Mouse (Mus musculus) thymus, adult 2 months (tissue): Measurements from ENCODE around the gene Gm10065. TPM values are rescaled to one million over a fixed set of nuclear protein-coding genes. Genes with fewer than 3 reads are reported as not detected.
A peak's percentile ranks its signal among the peaks of the same experiment; 100 is the strongest.
"Not testable (repeated sequence)": the region's sequence is repeated elsewhere in the genome, so short reads cannot be mapped to it uniquely, and the experiment has no call there.

Experiments
- DNase-seq: peaks from one replicate; pipeline ENCODE4 v3.0.0; 2021
- H3K27ac ChIP-seq: fragments of 200-500 bp; 2 replicates; pipeline ENCODE4 v1.5.1; 2012; ENCODE audit warnings: low read length, control low read depth; ENCODE audit not compliant: control insufficient read depth, insufficient read depth
- H3K27me3 ChIP-seq: fragments of 200-500 bp; 2 replicates; pipeline ENCODE4 v1.6.1; 2012; ENCODE audit warnings: mild to moderate bottlenecking, low read length, moderate library complexity, mixed read lengths; ENCODE audit not compliant: control insufficient read depth, insufficient read depth
- H3K36me3 ChIP-seq: fragments of 200-500 bp; 2 replicates; pipeline ENCODE4 v1.6.1; 2012; ENCODE audit warnings: mild to moderate bottlenecking, low read length, moderate library complexity; ENCODE audit not compliant: control insufficient read depth, insufficient read depth
- H3K4me1 ChIP-seq: fragments of 200-500 bp; replicated peaks from 2 replicates; pipeline ENCODE4 v1.6.1; 2012; ENCODE audit warnings: low read length; ENCODE audit not compliant: control insufficient read depth, insufficient read depth
- H3K4me3 ChIP-seq: fragments of 200-500 bp; 2 replicates; pipeline ENCODE4 v1.5.1; 2012; ENCODE audit warnings: mild to moderate bottlenecking, low read length, control low read depth, moderate library complexity; ENCODE audit not compliant: control insufficient read depth, insufficient read depth
- CTCF ChIP-seq: fragments of 200-500 bp; IDR thresholded peaks from 2 replicates; pipeline ENCODE4 v1.5.1; 2012; ENCODE audit warnings: mild to moderate bottlenecking, control low read depth, low read length, moderate library complexity, borderline replicate concordance; ENCODE audit not compliant: control insufficient read depth, poor library complexity, insufficient read depth; ENCODE audit errors: extremely low read depth
- POLR2A ChIP-seq: fragments of 200-500 bp; IDR thresholded peaks from 2 replicates; pipeline ENCODE4 v1.6.1; 2012; ENCODE audit warnings: mild to moderate bottlenecking, low read length, control low read depth, moderate library complexity; ENCODE audit not compliant: control insufficient read depth, poor library complexity, insufficient read depth; ENCODE audit errors: extremely low read depth
- WGBS: fragments of 180-500 bp; shearing (Covaris S2); methylation state at CpG from one replicate; pipeline ENCODE4 v1.1.7; 2018; 5-methylcytosine and 5-hydroxymethylcytosine counted together
- polyA plus RNA-seq: library from polyadenylated mRNA; depleted of rRNA; stranded (reverse); fragments of >200 nt; gene quantifications from 2 replicates; pipeline ENCODE4 v1.2.3, GENCODE M21; 2012; rRNA removed

The Gm10065 gene
- polyA plus RNA-seq: not detected in 2 replicates

GRCm38 (mm10) chr13:21478759-21479670, at the start of gene Gm10065, which contains the start of gene Zkscan4:
Gene Gm10065 (minus strand): TSS chr13:21479441.
Gene Zkscan4 (plus strand): TSS chr13:21478907.
- peak within 1 kb of the TSS; percentile 17 for H3K4me3 ChIP-seq
- peak; percentile 3 for DNase-seq
- not testable (repeated sequence) for H3K27ac ChIP-seq, H3K27me3 ChIP-seq, H3K36me3 ChIP-seq, H3K4me1 ChIP-seq
- WGBS: 6% methylated on average over 30 of the region's 31 CpGs

GRCm38 (mm10) chr13:21506221-21506649, 27.0 kb upstream of the Gm10065 start:
- peak overlapping the region; percentile 80 for H3K4me3 ChIP-seq
- under 1% methylated on average over 21 of the region's 21 CpGs for WGBS
- H3K4me1 ChIP-seq: no peaks in the 10 kb centered on the region
- no peaks in the 10 kb centered on the region for H3K27me3 ChIP-seq
- H3K27ac ChIP-seq: peak overlapping the region; percentile 53
- no peaks in the 10 kb centered on the region for H3K36me3 ChIP-seq
- peak; percentile 71 for DNase-seq
- no peak for TF ChIP-seq POLR2A
- 0 out of 2 replicates have a peak, but pooled peaks have one; percentile 31 for TF ChIP-seq CTCF

DNA sequence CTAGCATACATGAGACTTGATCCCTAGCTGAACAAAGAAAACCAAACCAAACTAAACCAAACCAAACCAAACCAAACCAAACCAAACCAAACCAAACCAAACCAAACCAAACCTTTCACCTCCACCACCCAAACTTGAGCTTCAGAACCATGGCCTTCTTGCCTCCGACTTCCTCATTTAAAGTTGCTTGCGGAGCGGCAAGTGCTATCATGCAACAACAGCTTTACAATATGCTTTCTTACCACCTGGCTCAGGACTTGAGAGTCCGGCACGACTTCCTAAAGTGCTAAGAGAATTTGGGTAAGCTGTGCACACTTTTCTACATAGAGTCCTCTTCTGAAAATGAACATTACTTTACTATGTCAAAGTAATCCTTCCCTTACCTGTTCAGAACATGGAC, 23.1 kb upstream of the Gm10065 start:
- no peak for DNase-seq
- 91% methylated on average over 5 of the region's 5 CpGs for WGBS
- H3K4me3 ChIP-seq: no peak overlapping the region
- H3K27ac ChIP-seq: no peak overlapping the region
- H3K36me3 ChIP-seq: no peaks in the 10 kb centered on the region
- no peak for TF ChIP-seq POLR2A
- TF ChIP-seq CTCF: no peak
- no peaks in the 10 kb centered on the region for H3K4me1 ChIP-seq
- no peaks in the 10 kb centered on the region for H3K27me3 ChIP-seq

- H3K27ac ChIP-seq, H3K36me3 ChIP-seq, H3K27me3 ChIP-seq, H3K4me1 ChIP-seq, H3K4me3 ChIP-seq, DNase-seq: not testable (repeated sequence)
- WGBS: 97% methylated on average over 17 of the region's 17 CpGs
Measured at GRCm38 (mm10) chr13:21501182-21501581, 21.9 kb upstream of the Gm10065 start, which contains the start of gene Gm11273. Gene Gm11273 (minus strand): TSS chr13:21501418.

- TF ChIP-seq POLR2A: no peak
- TF ChIP-seq CTCF: no peak
- no peak within 1 kb of the TSS for H3K27ac ChIP-seq
- no peak for DNase-seq
- H3K36me3 ChIP-seq: no peaks in the 10 kb centered on the region
- H3K4me3 ChIP-seq: no peak within 1 kb of the TSS
- 97% methylated on average over 21 of the region's 21 CpGs for WGBS
- H3K27me3 ChIP-seq: no peaks in the 10 kb centered on the region
- no peaks in the 10 kb centered on the region for H3K4me1 ChIP-seq
Measured at GRCm38 (mm10) chr13:21495080-21495479, 15.8 kb upstream of the Gm10065 start, which contains the start of gene AK157302. Gene AK157302 (plus strand): TSS chr13:21495223.

DNA sequence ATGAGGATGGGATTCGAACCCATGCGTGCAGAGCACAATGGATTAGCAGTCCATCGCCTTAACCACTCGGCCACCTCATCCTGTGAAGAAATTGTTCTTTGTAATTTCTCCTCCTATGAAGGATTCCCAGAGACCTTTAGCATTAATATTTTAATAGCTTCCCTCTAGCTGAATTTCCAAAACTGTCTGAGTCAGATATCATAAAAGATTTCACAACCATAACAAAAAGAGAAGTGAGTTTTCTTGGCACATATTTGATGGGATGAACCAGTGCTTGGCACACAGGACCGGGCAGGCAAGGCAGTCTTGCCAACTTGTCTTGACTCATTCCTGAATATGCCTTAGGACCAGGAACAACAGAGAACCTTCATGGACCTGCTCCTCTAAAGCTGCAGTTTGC, 13.6 kb upstream of the Gm10065 start:
- no peak for DNase-seq

DNA sequence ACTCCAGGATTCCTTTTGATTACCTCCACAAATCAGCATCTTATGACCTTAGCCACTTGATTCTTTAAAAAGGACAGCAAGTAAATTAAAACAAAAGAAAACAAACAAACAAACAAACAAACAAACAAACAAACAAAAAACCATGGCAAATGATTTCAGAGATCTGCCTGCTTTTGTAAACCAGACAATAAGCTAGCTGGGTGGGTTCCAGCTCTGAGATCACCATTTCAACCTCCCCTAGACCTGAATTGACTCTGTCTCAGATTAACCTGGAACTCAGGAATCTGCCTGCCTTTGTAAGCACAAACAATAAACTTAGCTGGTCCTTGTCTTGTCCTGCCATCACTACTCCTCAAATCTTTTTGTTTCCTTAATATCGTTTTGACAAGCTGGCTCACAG, 7.6 kb upstream of the Gm10065 start:
- Histone ChIP-seq H3K4me3 (no peak overlapping the region), H3K4me1 (no peaks in the 10 kb centered on the region), H3K27ac (no peak overlapping the region), H3K36me3 (no peaks in the 10 kb centered on the region), H3K27me3 (no peaks in the 10 kb centered on the region)
- WGBS: 100% methylated on average over 1 of the region's 1 CpGs
- TF ChIP-seq CTCF (no peak), POLR2A (no peak)
- no peak for DNase-seq

More for the DNA sequence above, 13.6 kb upstream of the Gm10065 start:
- Histone ChIP-seq H3K4me3 (no peak overlapping the region), H3K4me1 (no peaks in the 10 kb centered on the region), H3K36me3 (no peaks in the 10 kb centered on the region), H3K27ac (no peak overlapping the region), H3K27me3 (no peaks in the 10 kb centered on the region)
- WGBS: 95% methylated on average over 5 of the region's 5 CpGs
- no peak for TF ChIP-seq POLR2A
- TF ChIP-seq CTCF: no peak
